Mouse (Mus musculus): ENCODE measurements around the gene Col6a1.

Gene Col6a1

GRCm38 (mm10) chr10:76724231-76724736 is 1.7 kb downstream of the Col6a1 start:
- DNase-seq (ENCODE audit: low spot score) = no peak

GRCm38 (mm10) chr10:76722751-76723450 is 3.1 kb downstream of the Col6a1 start:
- DNase-seq (ENCODE audit: low spot score) = no peak

DNA sequence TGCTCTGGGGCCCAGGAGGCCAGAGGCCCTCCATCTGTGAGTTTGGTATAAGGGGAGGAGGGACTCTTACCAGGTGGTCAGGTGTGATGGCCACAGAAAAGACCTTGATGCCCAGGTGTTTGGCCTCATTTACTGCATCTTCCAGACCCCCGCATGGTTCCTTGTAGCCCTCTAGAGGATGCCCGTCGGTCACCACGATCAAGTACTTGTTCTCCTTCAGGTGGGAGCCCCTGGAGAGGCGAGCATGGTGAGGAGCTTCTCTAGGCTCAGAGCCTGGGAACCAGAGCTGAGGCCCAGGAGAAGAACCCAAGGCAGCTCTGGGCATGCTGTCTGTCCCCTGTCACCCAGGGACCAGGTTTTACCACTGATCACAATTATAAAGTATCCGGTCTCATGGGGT is 4.2 kb downstream of the Col6a1 start:
- DNase-seq (ENCODE audit: low spot score) = no peak

DNA sequence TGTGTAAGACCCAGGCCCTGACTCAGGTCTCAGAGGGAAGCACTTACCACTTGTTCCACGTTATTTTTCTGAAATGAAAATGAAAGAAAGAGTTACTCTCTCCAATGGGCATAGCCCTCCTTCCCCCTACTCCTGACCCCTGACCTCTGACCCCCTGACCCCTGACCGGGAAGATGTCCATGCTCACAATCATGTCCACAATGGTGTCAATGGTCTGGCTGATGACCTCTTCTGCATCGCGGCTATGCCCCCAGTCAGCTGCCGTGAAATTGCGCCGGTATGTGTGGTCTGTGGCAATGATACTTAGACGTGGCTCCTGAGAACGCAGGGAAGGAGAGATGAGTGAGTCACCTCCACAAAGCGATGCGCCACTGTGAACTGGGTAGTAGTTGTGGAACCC is 4.8 kb downstream of the Col6a1 start:
- no peak for DNase-seq (ENCODE audit: low spot score)

GRCm38 (mm10) chr10:76717631-76718030 is 8.3 kb downstream of the Col6a1 start:
- no peak for DNase-seq (ENCODE audit: low spot score)

DNA sequence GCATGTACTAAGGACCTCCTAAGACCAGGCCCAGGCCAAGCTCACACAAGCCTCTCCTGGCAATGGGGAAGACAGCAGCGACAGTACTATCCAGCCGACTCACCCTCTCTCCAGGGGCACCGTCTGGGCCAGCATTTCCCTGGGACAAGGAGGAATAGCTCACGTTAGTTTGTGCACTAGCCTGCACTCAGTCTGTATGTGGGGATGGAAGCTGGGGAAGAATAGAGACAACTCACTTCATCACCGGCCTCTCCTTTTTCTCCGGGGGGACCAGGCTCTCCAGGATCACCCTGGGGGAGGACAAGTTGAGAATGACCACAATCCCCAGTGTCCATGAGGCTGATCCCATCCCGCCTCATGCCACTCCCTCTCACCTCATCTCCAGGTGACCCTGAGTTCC is 8.9 kb downstream of the Col6a1 start:
- no peak for DNase-seq (ENCODE audit: low spot score)

DNA sequence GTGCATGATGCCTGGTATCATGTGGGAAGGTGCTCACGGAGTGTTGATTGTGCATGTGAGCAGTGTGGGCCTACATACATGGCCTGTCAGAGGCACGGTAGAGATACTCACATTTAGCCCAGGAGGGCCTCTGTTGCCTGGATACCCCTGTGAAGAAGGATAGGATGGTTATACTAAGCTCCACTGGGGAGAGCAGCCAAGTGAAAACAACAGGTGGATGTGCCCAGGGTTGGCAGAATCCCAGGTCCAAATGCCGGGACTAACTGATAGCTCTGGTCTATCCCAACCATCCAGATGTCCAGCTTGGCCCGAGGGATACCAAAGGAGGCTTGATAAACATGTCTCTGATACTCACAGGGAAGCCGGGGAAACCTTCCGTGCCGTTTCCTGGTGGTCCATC is 11.7 kb downstream of the Col6a1 start:
- no peak for DNase-seq (ENCODE audit: low spot score)

GRCm38 (mm10) chr10:76712500-76712899 is 13.5 kb downstream of the Col6a1 start:
- DNase-seq (ENCODE audit: low spot score) = no peak

- no peak for DNase-seq (ENCODE audit: low spot score)
Observed at GRCm38 (mm10) chr10:76711331-76711730, 14.6 kb downstream of the Col6a1 start.

DNA sequence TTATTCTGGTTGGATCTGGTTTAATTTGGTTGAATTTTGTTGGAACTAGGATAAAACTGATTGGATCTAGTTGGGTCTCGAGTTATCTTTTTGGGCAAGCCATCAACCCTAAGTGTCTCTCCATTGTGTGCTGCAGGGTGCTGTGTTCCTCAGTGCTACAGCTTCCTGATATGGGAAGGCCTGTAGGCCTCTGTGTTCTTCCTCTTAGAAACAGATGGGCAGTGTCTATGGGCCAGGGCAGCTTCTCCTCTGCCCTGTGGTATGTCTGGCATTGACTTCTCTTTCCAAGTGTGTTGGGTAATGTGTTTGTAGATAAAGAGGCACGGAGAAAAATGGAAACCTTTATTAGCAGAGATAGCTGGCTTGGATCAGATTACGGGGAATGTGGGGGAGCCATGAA is 17.5 kb downstream of the Col6a1 start:
- no peak for DNase-seq (ENCODE audit: low spot score)

- DNase-seq (ENCODE audit: low spot score) = no peak
Observed at GRCm38 (mm10) chr10:76707584-76707983, 18.4 kb downstream of the Col6a1 start.

DNA sequence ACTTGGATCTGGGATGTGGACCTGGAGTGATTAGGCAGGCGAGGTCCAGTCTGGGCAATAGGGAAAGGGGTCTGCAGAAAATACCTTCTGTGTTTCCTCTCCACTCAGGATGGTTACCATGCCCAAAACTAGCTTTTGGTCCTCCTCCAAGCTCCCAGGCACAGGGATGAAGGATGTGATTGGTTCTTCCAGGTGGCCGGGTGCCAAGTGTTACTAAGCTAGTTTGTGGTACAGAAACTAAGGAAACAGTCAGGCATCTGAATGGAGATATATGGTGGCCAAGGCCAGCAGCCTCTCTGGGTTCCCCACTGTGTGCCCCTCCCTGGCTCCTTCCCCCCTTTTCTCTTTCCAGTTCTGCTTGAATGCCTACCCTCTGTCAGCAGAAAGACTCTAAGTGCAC is 19.0 kb downstream of the Col6a1 start:
- DNase-seq (ENCODE audit: low spot score) = no peak

DNA sequence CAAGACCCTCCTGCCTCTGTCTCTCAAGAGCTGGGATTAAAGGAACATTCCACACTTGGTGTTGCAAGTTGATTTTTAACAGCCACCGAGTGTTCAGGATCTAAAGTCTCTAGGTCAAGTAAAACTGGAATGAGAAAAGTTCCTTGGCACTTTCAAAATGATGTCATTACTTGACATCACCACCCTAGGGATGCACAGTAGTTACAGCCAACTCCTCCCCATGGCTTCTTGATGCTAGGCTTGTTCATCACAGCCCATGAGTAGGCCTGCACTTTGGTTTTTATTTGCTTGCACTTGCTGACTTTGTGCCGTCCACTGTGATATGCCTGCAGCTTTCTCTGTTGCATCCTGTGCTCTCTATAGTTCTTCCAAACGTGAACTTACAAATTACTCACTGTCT is 21.6 kb downstream of the Col6a1 start:
- no peak for DNase-seq (ENCODE audit: low spot score)

- DNase-seq (ENCODE audit: low spot score) = no peak
Observed at GRCm38 (mm10) chr10:76701446-76701845, 24.5 kb downstream of the Col6a1 start.

- no peak for DNase-seq (ENCODE audit: low spot score)
Observed at GRCm38 (mm10) chr10:76699816-76700215, 26.2 kb downstream of the Col6a1 start.

DNA sequence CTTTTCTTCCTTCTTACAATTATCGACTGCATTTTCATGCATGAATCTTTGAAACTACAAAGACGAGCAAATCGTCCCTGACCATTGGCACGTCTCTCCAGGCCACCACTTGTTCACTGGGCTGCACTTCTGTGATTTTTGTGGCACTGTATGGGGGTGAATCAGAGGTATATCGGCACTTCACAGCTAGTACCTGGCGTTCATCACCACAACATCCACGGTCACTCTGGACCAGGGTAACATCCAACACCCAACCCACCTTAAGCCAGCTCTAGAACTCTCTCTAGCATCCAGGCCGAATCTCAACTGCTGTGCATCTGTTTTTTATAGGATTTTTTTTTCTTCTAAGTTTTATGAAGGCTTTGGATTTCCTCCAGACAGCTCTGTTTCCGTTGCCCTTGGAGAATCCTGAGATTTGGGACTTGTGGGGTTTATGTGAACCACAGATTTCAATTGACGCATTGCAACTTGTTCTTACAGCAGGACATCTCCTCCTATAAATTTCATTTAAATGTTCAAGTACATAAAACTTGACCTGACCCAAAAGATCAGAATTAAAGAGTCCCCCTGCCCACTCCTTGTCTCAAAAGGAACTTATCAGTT is 30.6 kb downstream of the Col6a1 start:
- DNase-seq (ENCODE audit: low spot score) = no peak

- DNase-seq (ENCODE audit: low spot score) = no peak
Observed at GRCm38 (mm10) chr10:76694765-76695164, 31.2 kb downstream of the Col6a1 start.

GRCm38 (mm10) chr10:76693446-76693845 is 32.5 kb downstream of the Col6a1 start:
- DNase-seq (ENCODE audit: low spot score) = no peak

GRCm38 (mm10) chr10:76685451-76686017 is 40.4 kb downstream of the Col6a1 start:
- DNase-seq (ENCODE audit: low spot score) = no peak

- DNase-seq (ENCODE audit: low spot score) = no peak
Observed at GRCm38 (mm10) chr10:76683977-76684376, 42.0 kb downstream of the Col6a1 start.

DNA sequence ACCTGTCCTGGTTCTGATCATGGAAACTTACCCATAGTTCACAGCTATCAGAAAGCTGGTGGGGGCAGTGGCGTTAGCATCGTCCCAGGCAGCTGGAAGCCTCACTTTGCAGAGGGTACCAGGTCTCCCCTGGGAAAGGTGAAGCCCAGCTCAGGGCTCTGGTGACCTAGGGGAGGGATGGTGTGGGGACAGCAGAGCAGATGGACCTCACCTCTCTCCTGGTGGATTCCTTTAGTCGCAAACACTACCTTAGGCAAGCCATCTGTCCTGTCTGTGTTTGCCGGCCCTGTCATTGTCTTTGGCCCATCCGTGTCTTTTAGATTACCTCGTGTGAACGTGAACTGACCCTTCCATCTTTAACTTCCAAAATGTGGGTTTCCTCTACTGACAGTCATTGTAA is 42.5 kb downstream of the Col6a1 start:
- DNase-seq (ENCODE audit: low spot score) = no peak

- no peak for DNase-seq (ENCODE audit: low spot score)
Observed at GRCm38 (mm10) chr10:76681882-76682281, 44.1 kb downstream of the Col6a1 start.
